9 mouse cellular contexts compared by ENCODE assay signal in the genomic region with DNA sequence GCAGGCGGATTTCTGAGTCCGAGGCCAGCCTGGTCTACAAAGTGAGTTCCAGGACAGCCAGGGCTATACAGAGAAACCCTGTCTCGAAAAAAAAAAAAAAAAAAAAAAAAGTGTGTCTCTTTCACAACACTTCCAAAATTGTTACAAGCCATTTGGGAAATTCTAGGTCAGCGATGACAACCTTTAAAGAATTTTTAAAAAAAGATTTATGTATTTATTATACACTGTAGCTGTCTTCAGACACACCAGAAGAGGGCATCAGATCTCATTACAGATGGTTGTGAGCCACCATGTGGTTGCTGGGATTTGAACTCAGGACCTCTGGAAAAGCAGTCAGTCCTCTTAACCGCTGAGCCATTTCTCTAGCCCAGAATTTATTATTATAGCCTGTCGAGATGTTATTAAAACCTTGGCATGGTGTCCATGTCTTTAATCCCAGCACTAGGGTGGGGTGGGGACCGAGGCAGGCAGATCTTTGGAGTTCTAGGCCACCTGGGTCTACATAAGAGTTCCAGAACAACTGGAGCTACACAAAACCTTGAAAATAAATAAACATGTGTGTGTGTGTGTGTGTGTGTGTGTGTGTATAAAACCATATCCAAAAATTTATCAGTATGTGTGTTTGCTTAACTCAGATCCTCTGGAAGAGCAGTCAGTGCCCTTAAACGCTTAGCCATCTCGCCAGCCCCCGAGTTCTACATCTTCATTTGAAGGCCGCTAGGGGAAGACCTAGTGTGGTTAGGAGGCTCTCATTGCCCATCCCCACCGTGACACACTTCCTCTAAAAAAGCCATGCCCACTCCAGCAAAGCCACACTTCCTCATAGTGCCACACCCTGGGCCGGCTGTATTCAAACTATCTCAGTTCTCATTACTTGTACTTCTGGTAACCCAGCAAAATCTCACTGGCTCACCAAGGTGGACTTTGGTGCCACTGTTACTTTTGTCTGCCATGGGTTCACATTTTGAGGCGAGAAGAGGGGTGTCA. TPM values are rescaled to one million over a fixed set of nuclear protein-coding genes. Genes with fewer than 3 reads are reported as not detected.
DNase-seq lines count a peak whose midpoint lies in the region; ATAC-seq and TF ChIP-seq lines count a peak whose summit lies in the region.
"Had no signal": no experiment of that assay in that cellular context is flagged by ENCODE, and none has a peak within 500 bp of the region (broad histone marks: within the 10 kb centered on the region; RNA-seq: fewer than 3 reads in every experiment).

No protein-coding gene starts in this region.

- no peak for ATAC-seq in kidney, embryonic 14.5 days (ENCODE audit: low FRiP score, low TSS enrichment)

- no peaks in the 10 kb centered on the region for H3K36me3 ChIP-seq in kidney, adult 2 months (ENCODE audit: control insufficient read depth, insufficient read depth, low read length)
- H3K36me3 ChIP-seq in kidney, embryonic 14.5 days (ENCODE audit: control insufficient read depth, insufficient read depth, low read length) = peaks cover 6% of the 10 kb centered on the region
- H3K36me3 ChIP-seq in forebrain, embryonic 10.5 days (replicated peaks) = peaks cover 9% of the 10 kb centered on the region

- TF ChIP-seq CTCF in kidney, adult 2 months (conservative IDR thresholded peaks at IDR 0.05; ENCODE audit: insufficient read depth, insufficient read length, low read depth, low read length) = 0 out of 2 replicates have a peak, but pooled peaks have one; percentile 5
- no peak; the same call in 1 of the 2 replicates for TF ChIP-seq CTCF in left cerebral cortex, adult 2 months (IDR thresholded peaks at IDR 0.05)

- peaks cover 8% of the 10 kb centered on the region; the same call in 1 of the 2 replicates for H3K4me1 ChIP-seq in kidney, adult 2 months (ENCODE audit: control insufficient read depth, insufficient read depth, low read length)
- no peaks in the 10 kb centered on the region for H3K4me1 ChIP-seq in kidney, embryonic 14.5 days (ENCODE audit: control insufficient read depth, insufficient read depth, low read length)
- H3K4me1 ChIP-seq in forebrain, embryonic 10.5 days = peaks cover 20% of the 10 kb centered on the region

- 48% methylated on average over 14 of the region's 14 CpGs for WGBS in kidney, adult 2 months
- 64% methylated on average over 13 of the region's 14 CpGs for WGBS in kidney, embryonic 14.5 days
- 69% methylated on average over 14 of the region's 14 CpGs for WGBS in forebrain, embryonic 10.5 days

- H3K9ac ChIP-seq in kidney, embryonic 14.5 days (ENCODE audit: low read depth, low read length) = no peak overlapping the region

- intact Hi-C loops in left cerebral cortex, adult 2 months (cut with DNase I) = loop anchor here (1.0 to 5.0 kb wide), 2 partner anchors 16 to 44 kb away; no protein-coding TSS in a partner anchor

- H3K27ac ChIP-seq in kidney, adult 2 months (ENCODE audit: insufficient read depth, low read depth, low read length) = peak overlapping the region; percentile 69
- H3K27ac ChIP-seq in kidney, embryonic 14.5 days (ENCODE audit: low read depth, low read length) = no peak overlapping the region
- no peak overlapping the region for H3K27ac ChIP-seq in left cerebral cortex, adult 2 months
- H3K27ac ChIP-seq in forebrain, embryonic 10.5 days = no peak overlapping the region

- H3K4me2 ChIP-seq in kidney, embryonic 14.5 days (replicated peaks; ENCODE audit: low read depth, low read length) = no peak overlapping the region

- peak; percentile 80 for DNase-seq in kidney, adult 2 months
- peak; percentile 86 for DNase-seq in c-Kit-positive CD71-negative TER-119-negative erythroid progenitor cells, embryonic 14.5 days (ENCODE audit: low read depth)
- peak; percentile 59 for DNase-seq in kidney, postnatal 10 days
- peak; percentile 91 to 97 for DNase-seq in monocyte, adult 2 months (ENCODE audit: low read depth in 1 of 2, low spot score in 2 of 2)
- no peak for DNase-seq in left cerebral cortex, adult 2 months (ENCODE audit: extremely low spot score in 1 of 2, low spot score in 2 of 2)
- DNase-seq in forebrain, embryonic 10.5 days (ENCODE audit: extremely low spot score, low spot score) = no peak
- DNase-seq in right cerebral cortex, postnatal 25 days = no peak

- no peaks in the 10 kb centered on the region for H3K9me3 ChIP-seq in kidney, embryonic 14.5 days (ENCODE audit: control insufficient read depth, low read length)
- no peaks in the 10 kb centered on the region for H3K9me3 ChIP-seq in forebrain, embryonic 10.5 days

- no peak overlapping the region for H3K4me3 ChIP-seq in kidney, adult 2 months (ENCODE audit: insufficient read depth, low read depth, low read length)
- H3K4me3 ChIP-seq in kidney, embryonic 14.5 days (ENCODE audit: low read length) = no peak overlapping the region
- no peak overlapping the region for H3K4me3 ChIP-seq in left cerebral cortex, adult 2 months
- H3K4me3 ChIP-seq in forebrain, embryonic 10.5 days = no peak overlapping the region

- no peaks in the 10 kb centered on the region for H3K27me3 ChIP-seq in kidney, adult 2 months (replicated peaks; ENCODE audit: control insufficient read depth, insufficient read depth, low read length)
- H3K27me3 ChIP-seq in kidney, embryonic 14.5 days (ENCODE audit: control insufficient read depth, insufficient read depth, low read length) = peaks cover 16% of the 10 kb centered on the region
- H3K27me3 ChIP-seq in forebrain, embryonic 10.5 days (ENCODE audit: poor library complexity, severe bottlenecking) = peaks cover 34% of the 10 kb centered on the region

- TF ChIP-seq POLR2A in kidney, adult 2 months (IDR thresholded peaks at IDR 0.05; ENCODE audit: low read depth, low read length) = no peak

RNA-seq across cellular contexts. Expression of a gene that starts 3.7 kb away (rescaled TPM):
- 340 and 351 TPM in 2 replicates for polyA plus RNA-seq in kidney, adult 2 months (2012; rRNA removed)
- 38.3 and 42.8 TPM in 2 replicates for polyA plus RNA-seq in kidney, embryonic 14.5 days (2014; fragmentation: Nextera tagmentation; extraction: Ambion mirVana)
- total RNA-seq in left cerebral cortex, adult 2 months (2021) = 10 to 100 TPM; 20.3 to 25.3 TPM
- 57.8 and 58.6 TPM in 2 replicates for polyA plus RNA-seq in forebrain, embryonic 10.5 days (2016; fragmentation: Nextera tagmentation; extraction: Ambion mirVana)

RNA-seq across cellular contexts. Expression of a gene that starts 17.2 kb away (rescaled TPM):
- polyA plus RNA-seq in kidney, adult 2 months (2012; rRNA removed) = 203 and 206 TPM in 2 replicates
- polyA plus RNA-seq in kidney, embryonic 14.5 days (2014; fragmentation: Nextera tagmentation; extraction: Ambion mirVana) = 525 and 616 TPM in 2 replicates
- 100 to 1,000 TPM; 215 TPM for total RNA-seq in left cerebral cortex, adult 2 months (2021)
- polyA plus RNA-seq in forebrain, embryonic 10.5 days (2016; fragmentation: Nextera tagmentation; extraction: Ambion mirVana) = 757 and 759 TPM in 2 replicates

RNA-seq across cellular contexts. Expression of a gene that starts 23.2 kb away (rescaled TPM):
- polyA plus RNA-seq in kidney, adult 2 months (2012; rRNA removed) = 11.5 and 11.7 TPM in 2 replicates
- 3.3 and 6.0 TPM in 2 replicates for polyA plus RNA-seq in kidney, embryonic 14.5 days (2014; fragmentation: Nextera tagmentation; extraction: Ambion mirVana)
- total RNA-seq in left cerebral cortex, adult 2 months (2021) = 10 to 100 TPM; 13.0 to 16.1 TPM
- polyA plus RNA-seq in forebrain, embryonic 10.5 days (2016; fragmentation: Nextera tagmentation; extraction: Ambion mirVana) = 10.0 and 11.5 TPM in 2 replicates

RNA-seq across cellular contexts. Expression of a gene that starts 25.3 kb away (rescaled TPM):
- polyA plus RNA-seq in kidney, adult 2 months (2012; rRNA removed) = 6.6 and 6.7 TPM in 2 replicates
- 5.3 and 6.4 TPM in 2 replicates for polyA plus RNA-seq in kidney, embryonic 14.5 days (2014; fragmentation: Nextera tagmentation; extraction: Ambion mirVana)
- total RNA-seq in left cerebral cortex, adult 2 months (2021) = 100 to 1,000 TPM; 549 to 569 TPM
- polyA plus RNA-seq in forebrain, embryonic 10.5 days (2016; fragmentation: Nextera tagmentation; extraction: Ambion mirVana) = 7.0 and 7.7 TPM in 2 replicates

RNA-seq across cellular contexts. Expression of a gene that starts 38.2 kb away (rescaled TPM):
- not detected in 2 replicates for polyA plus RNA-seq in kidney, adult 2 months (2012; rRNA removed)
- polyA plus RNA-seq in kidney, embryonic 14.5 days (2014; fragmentation: Nextera tagmentation; extraction: Ambion mirVana) = 0.89 TPM in 1 of 2 replicates, not detected in the other
- not detected for total RNA-seq in left cerebral cortex, adult 2 months (2021)
- 0.53 TPM in 1 of 2 replicates, not detected in the other for polyA plus RNA-seq in forebrain, embryonic 10.5 days (2016; fragmentation: Nextera tagmentation; extraction: Ambion mirVana)
- total RNA-seq: left cerebral cortex, postnatal 10 days had no signal

Comparison
In these comparisons a context has a peak if more than half of its experiments do, and no peak if none do; other contexts are left out.
1. DNase-seq: peak in kidney, adult 2 months (single experiment), c-Kit-positive CD71-negative TER-119-negative erythroid progenitor cells, embryonic 14.5 days (single experiment), kidney, postnatal 10 days (single experiment) and monocyte, adult 2 months (2 of 2); none in left cerebral cortex, adult 2 months (0 of 2), forebrain, embryonic 10.5 days (single experiment) and right cerebral cortex, postnatal 25 days (single experiment).